Mouse (Mus musculus) liver, embryonic 15.5 days (tissue): ENCODE results near the gene Kctd20. TPM values are rescaled to one million over a fixed set of nuclear protein-coding genes. Genes with fewer than 3 reads are reported as not detected.
A peak's percentile ranks its signal among the peaks of the same experiment; 100 is the strongest.

Source experiments
- ATAC-seq: fragments of 200-750 bp; cut with Nextera tagmentation; 2 replicates; pipeline ENCODE4 v1.8.0; 2017; ENCODE audit warnings: moderate number of reproducible peaks, mild to moderate bottlenecking, moderate library complexity; ENCODE audit not compliant: insufficient read depth
- H3K27ac ChIP-seq: fragments of 300-500 bp; sonication (generic); replicated peaks from 2 replicates; pipeline ENCODE4 v1.5.1; 2015; ENCODE audit warnings: mild to moderate bottlenecking, inconsistent platforms
- H3K27me3 ChIP-seq: fragments of 300-500 bp; sonication (generic); 2 replicates; pipeline ENCODE4 v1.6.1; 2015; ENCODE audit warnings: mild to moderate bottlenecking, inconsistent platforms
- H3K36me3 ChIP-seq: fragments of 300-500 bp; sonication (generic); replicated peaks from 2 replicates; pipeline ENCODE4 v1.6.1; 2015; ENCODE audit warnings: moderate library complexity, mild to moderate bottlenecking, inconsistent platforms
- H3K4me1 ChIP-seq: fragments of 300-500 bp; sonication (generic); replicated peaks from 2 replicates; pipeline ENCODE4 v1.6.1; 2015; ENCODE audit warnings: inconsistent platforms
- H3K4me2 ChIP-seq: fragments of 300-500 bp; sonication (generic); 2 replicates; pipeline ENCODE4 v1.6.1; 2015; ENCODE audit warnings: moderate library complexity, mild to moderate bottlenecking, inconsistent platforms
- H3K4me3 ChIP-seq: fragments of 300-500 bp; sonication (generic); replicated peaks from 2 replicates; pipeline ENCODE4 v1.5.1; 2015; ENCODE audit warnings: mild to moderate bottlenecking, inconsistent platforms
- H3K9ac ChIP-seq: fragments of 300-500 bp; sonication (generic); 2 replicates; pipeline ENCODE4 v1.6.1; 2015; ENCODE audit warnings: moderate library complexity, mild to moderate bottlenecking, inconsistent platforms
- H3K9me3 ChIP-seq: fragments of 300-500 bp; sonication (generic); replicated peaks from 2 replicates; pipeline ENCODE4 v1.6.1; 2016; ENCODE audit warnings: inconsistent platforms
- WGBS: fragments of 180-500 bp; shearing (Covaris S2); methylation state at CpG from one replicate; pipeline ENCODE4 v1.1.7; 2015; ENCODE audit warnings: mixed read lengths; ENCODE audit not compliant: insufficient replicate concordance; 5-methylcytosine and 5-hydroxymethylcytosine counted together
- polyA plus RNA-seq: library from polyadenylated mRNA; unstranded; fragments of >200 nt; fragmentation: Nextera tagmentation; extraction: Ambion mirVana; gene quantifications from 2 replicates; pipeline ENCODE4 v1.2.1, GENCODE M21; 2015

The Kctd20 gene
- polyA plus RNA-seq, 1 experiment from 2014 or later: 74.6 TPM

GRCm38 (mm10) chr17:28953251-28953650, 1.5 kb downstream of the Kctd20 start:
- Histone ChIP-seq H3K27me3 (no peaks in the 10 kb centered on the region), H3K9ac (peak overlapping the region; percentile 94), H3K27ac (peak overlapping the region; percentile 99), H3K4me2 (peak overlapping the region; percentile 77), H3K4me3 (peak overlapping the region; percentile 84), H3K36me3 (peaks cover 36% of the 10 kb centered on the region), H3K4me1 (peaks cover 34% of the 10 kb centered on the region), H3K9me3 (no peaks in the 10 kb centered on the region)
- 2% methylated on average over 9 of the region's 9 CpGs for WGBS
- ATAC-seq: no peak

GRCm38 (mm10) chr17:28954416-28954815, 2.7 kb downstream of the Kctd20 start:
- H3K9ac ChIP-seq: peak overlapping the region; percentile 94
- 55% methylated on average over 9 of the region's 9 CpGs for WGBS
- H3K4me3 ChIP-seq: peak overlapping the region; percentile 84
- H3K27me3 ChIP-seq: no peaks in the 10 kb centered on the region
- H3K4me2 ChIP-seq: peak overlapping the region; percentile 77
- H3K27ac ChIP-seq: peak overlapping the region; percentile 99; the same call in 1 of the 2 replicates
- no peak for ATAC-seq
- H3K9me3 ChIP-seq: no peaks in the 10 kb centered on the region
- H3K36me3 ChIP-seq: peaks cover 48% of the 10 kb centered on the region
- peaks cover 37% of the 10 kb centered on the region for H3K4me1 ChIP-seq

- Histone ChIP-seq H3K4me1 (peaks cover 35% of the 10 kb centered on the region), H3K9me3 (no peaks in the 10 kb centered on the region), H3K4me3 (no peak overlapping the region), H3K27ac (peak overlapping the region; percentile 54; the same call in 1 of the 2 replicates), H3K4me2 (no peak overlapping the region), H3K36me3 (peaks cover 98% of the 10 kb centered on the region), H3K9ac (no peak overlapping the region), H3K27me3 (no peaks in the 10 kb centered on the region)
- 66% methylated on average over 10 of the region's 10 CpGs for WGBS
- no peak for ATAC-seq
Observed at GRCm38 (mm10) chr17:28960597-28960996, 8.8 kb downstream of the Kctd20 start.

GRCm38 (mm10) chr17:28961596-28961995, 9.8 kb downstream of the Kctd20 start:
- H3K27me3 ChIP-seq: no peaks in the 10 kb centered on the region
- peaks cover 98% of the 10 kb centered on the region for H3K36me3 ChIP-seq
- H3K4me3 ChIP-seq: no peak overlapping the region
- H3K9ac ChIP-seq: no peak overlapping the region
- ATAC-seq: peak; percentile 40; the same call in 1 of the 2 replicates
- no peaks in the 10 kb centered on the region for H3K9me3 ChIP-seq
- WGBS: 78% methylated on average over 10 of the region's 10 CpGs
- H3K4me2 ChIP-seq: no peak overlapping the region
- peaks cover 39% of the 10 kb centered on the region for H3K4me1 ChIP-seq
- peak overlapping the region; percentile 54; the same call in 1 of the 2 replicates for H3K27ac ChIP-seq

GRCm38 (mm10) chr17:28967021-28967610, 15.4 kb downstream of the Kctd20 start:
- Histone ChIP-seq H3K9ac (no peak overlapping the region), H3K36me3 (peaks cover 99% of the 10 kb centered on the region), H3K27me3 (no peaks in the 10 kb centered on the region), H3K9me3 (no peaks in the 10 kb centered on the region), H3K4me1 (peaks cover 43% of the 10 kb centered on the region), H3K27ac (peak overlapping the region; percentile 51), H3K4me2 (no peak overlapping the region), H3K4me3 (no peak overlapping the region)
- ATAC-seq: no peak
- 36% methylated on average over 11 of the region's 11 CpGs for WGBS

- peak; percentile 41 for ATAC-seq
- peaks cover 97% of the 10 kb centered on the region for H3K36me3 ChIP-seq
- H3K27me3 ChIP-seq: no peaks in the 10 kb centered on the region
- no peak overlapping the region for H3K4me2 ChIP-seq
- H3K9me3 ChIP-seq: no peaks in the 10 kb centered on the region
- peak overlapping the region; percentile 20; the same call in 1 of the 2 replicates for H3K27ac ChIP-seq
- no peak overlapping the region for H3K9ac ChIP-seq
- H3K4me3 ChIP-seq: no peak overlapping the region
- H3K4me1 ChIP-seq: peaks cover 39% of the 10 kb centered on the region
Observed at GRCm38 (mm10) chr17:28970122-28970521, 18.4 kb downstream of the Kctd20 start.

GRCm38 (mm10) chr17:28979091-28979490, 27.3 kb downstream of the Kctd20 start:
- H3K9ac ChIP-seq: no peak overlapping the region
- H3K27me3 ChIP-seq: no peaks in the 10 kb centered on the region
- H3K9me3 ChIP-seq: no peaks in the 10 kb centered on the region
- H3K4me1 ChIP-seq: peaks cover 18% of the 10 kb centered on the region; the same call in 1 of the 2 replicates
- no peak overlapping the region for H3K4me2 ChIP-seq
- ATAC-seq: peak; percentile 53; the same call in 1 of the 2 replicates
- 76% methylated on average over 4 of the region's 4 CpGs for WGBS
- H3K36me3 ChIP-seq: peaks cover 75% of the 10 kb centered on the region
- H3K27ac ChIP-seq: peak overlapping the region; percentile 10; the same call in 1 of the 2 replicates
- H3K4me3 ChIP-seq: no peak overlapping the region

GRCm38 (mm10) chr17:28981081-28981480, 29.3 kb downstream of the Kctd20 start:
- Histone ChIP-seq H3K36me3 (peaks cover 73% of the 10 kb centered on the region), H3K4me3 (no peak overlapping the region)

GRCm38 (mm10) chr17:28982591-28982990, 30.8 kb downstream of the Kctd20 start:
- H3K4me1 ChIP-seq: peaks cover 22% of the 10 kb centered on the region; the same call in 1 of the 2 replicates
- H3K9ac ChIP-seq: no peak overlapping the region
- no peak overlapping the region for H3K4me3 ChIP-seq
- no peaks in the 10 kb centered on the region for H3K27me3 ChIP-seq
- H3K36me3 ChIP-seq: peaks cover 74% of the 10 kb centered on the region
- peak overlapping the region; percentile 48 for H3K27ac ChIP-seq
- peak; percentile 61 for ATAC-seq
- H3K9me3 ChIP-seq: no peaks in the 10 kb centered on the region
- no peak overlapping the region for H3K4me2 ChIP-seq
- 55% methylated on average over 4 of the region's 4 CpGs for WGBS

More at GRCm38 (mm10) chr17:28981081-28981480, 29.3 kb downstream of the Kctd20 start:
- Histone ChIP-seq H3K4me2 (no peak overlapping the region), H3K27me3 (no peaks in the 10 kb centered on the region), H3K27ac (no peak overlapping the region), H3K9me3 (no peaks in the 10 kb centered on the region), H3K4me1 (peaks cover 18% of the 10 kb centered on the region; the same call in 1 of the 2 replicates), H3K9ac (no peak overlapping the region)
- 82% methylated on average over 4 of the region's 4 CpGs for WGBS
- ATAC-seq: no peak

GRCm38 (mm10) chr17:28984724-28985420, 33.1 kb downstream of the Kctd20 start:
- no peak overlapping the region for H3K4me3 ChIP-seq
- peaks cover 75% of the 10 kb centered on the region for H3K36me3 ChIP-seq
- H3K27ac ChIP-seq: no peak overlapping the region
- peaks cover 14% of the 10 kb centered on the region; the same call in 1 of the 2 replicates for H3K4me1 ChIP-seq
- 83% methylated on average over 1 of the region's 1 CpGs for WGBS
- no peaks in the 10 kb centered on the region for H3K27me3 ChIP-seq
- no peak for ATAC-seq
- H3K9me3 ChIP-seq: no peaks in the 10 kb centered on the region
- no peak overlapping the region for H3K4me2 ChIP-seq
- H3K9ac ChIP-seq: no peak overlapping the region

GRCm38 (mm10) chr17:28986833-28987232, 35.1 kb downstream of the Kctd20 start:
- no peaks in the 10 kb centered on the region for H3K27me3 ChIP-seq
- H3K36me3 ChIP-seq: peaks cover 84% of the 10 kb centered on the region
- no peak overlapping the region for H3K9ac ChIP-seq
- no peak for ATAC-seq
- H3K4me3 ChIP-seq: no peak overlapping the region
- H3K4me2 ChIP-seq: no peak overlapping the region
- no peaks in the 10 kb centered on the region for H3K9me3 ChIP-seq
- peaks cover 14% of the 10 kb centered on the region; the same call in 1 of the 2 replicates for H3K4me1 ChIP-seq
- H3K27ac ChIP-seq: no peak overlapping the region
